Mouse (Mus musculus): Measurements from ENCODE around the gene Cradd.

The Cradd gene

GRCm38 (mm10) chr10:95332596-95332995 is 8.7 kb upstream of the Cradd start:
- no peak for DNase-seq (ENCODE audit: low spot score)

GRCm38 (mm10) chr10:95330375-95331363 is 6.7 kb upstream of the Cradd start:
- no peak for DNase-seq (ENCODE audit: low spot score)

- no peak for DNase-seq (ENCODE audit: low spot score)
Measured at GRCm38 (mm10) chr10:95329884-95330283, 6.0 kb upstream of the Cradd start.

GRCm38 (mm10) chr10:95324278-95324631 is 322 bp upstream of the Cradd start:
- no peak for DNase-seq (ENCODE audit: low spot score)

DNA sequence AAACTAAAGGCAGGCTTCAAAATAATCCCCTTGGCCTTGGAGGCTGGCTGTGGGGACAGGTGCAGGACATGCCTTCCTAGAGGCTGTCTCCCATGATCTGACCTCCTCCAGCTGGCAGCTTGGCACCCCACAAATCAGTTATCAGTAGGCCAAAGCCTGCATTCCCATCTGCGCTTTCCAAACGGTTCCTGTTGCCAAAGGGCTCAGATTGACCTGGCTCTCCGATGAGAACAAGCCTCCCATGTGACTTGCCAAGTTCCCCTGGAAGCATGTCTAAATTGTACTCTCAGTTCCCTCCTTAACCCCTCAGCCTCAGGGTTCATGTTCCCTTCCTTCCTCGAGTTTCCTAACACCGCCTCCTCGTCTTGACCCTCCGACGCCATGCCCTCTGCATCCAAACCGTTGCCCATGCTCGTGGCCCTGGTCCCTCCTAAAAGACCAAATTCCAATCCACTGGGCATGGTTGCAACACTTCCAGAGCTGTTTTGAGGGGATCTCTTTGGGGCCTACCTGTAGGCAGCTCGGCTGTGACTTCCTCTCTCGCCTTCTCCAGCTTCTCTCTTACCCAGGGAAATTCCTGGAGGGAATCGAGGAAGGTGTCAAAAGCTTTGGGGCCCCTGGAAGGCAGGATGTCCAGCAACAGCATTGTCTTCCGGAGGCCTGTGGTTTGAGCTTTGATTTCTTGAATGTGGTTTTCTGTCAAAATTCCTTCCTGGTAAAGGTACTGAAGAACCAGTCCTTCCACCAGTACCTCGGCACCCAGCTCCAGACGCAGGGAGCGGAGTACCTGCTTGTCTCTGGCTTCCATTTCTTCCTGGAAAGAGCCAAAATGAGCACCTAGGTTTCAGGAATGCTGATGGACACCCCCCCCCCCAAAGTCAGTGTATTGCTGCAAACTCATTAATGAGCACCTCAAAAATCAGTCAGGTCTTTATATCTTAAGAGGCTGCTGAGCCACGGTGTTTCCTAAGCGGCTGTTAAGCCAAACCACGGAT is 1.6 kb downstream of the Cradd start:
- no peak for DNase-seq (ENCODE audit: low spot score)

GRCm38 (mm10) chr10:95319001-95319400 is 4.9 kb downstream of the Cradd start:
- DNase-seq (ENCODE audit: low spot score) = no peak

- DNase-seq (ENCODE audit: low spot score) = no peak
Measured at GRCm38 (mm10) chr10:95318392-95318708, 5.6 kb downstream of the Cradd start.

DNA sequence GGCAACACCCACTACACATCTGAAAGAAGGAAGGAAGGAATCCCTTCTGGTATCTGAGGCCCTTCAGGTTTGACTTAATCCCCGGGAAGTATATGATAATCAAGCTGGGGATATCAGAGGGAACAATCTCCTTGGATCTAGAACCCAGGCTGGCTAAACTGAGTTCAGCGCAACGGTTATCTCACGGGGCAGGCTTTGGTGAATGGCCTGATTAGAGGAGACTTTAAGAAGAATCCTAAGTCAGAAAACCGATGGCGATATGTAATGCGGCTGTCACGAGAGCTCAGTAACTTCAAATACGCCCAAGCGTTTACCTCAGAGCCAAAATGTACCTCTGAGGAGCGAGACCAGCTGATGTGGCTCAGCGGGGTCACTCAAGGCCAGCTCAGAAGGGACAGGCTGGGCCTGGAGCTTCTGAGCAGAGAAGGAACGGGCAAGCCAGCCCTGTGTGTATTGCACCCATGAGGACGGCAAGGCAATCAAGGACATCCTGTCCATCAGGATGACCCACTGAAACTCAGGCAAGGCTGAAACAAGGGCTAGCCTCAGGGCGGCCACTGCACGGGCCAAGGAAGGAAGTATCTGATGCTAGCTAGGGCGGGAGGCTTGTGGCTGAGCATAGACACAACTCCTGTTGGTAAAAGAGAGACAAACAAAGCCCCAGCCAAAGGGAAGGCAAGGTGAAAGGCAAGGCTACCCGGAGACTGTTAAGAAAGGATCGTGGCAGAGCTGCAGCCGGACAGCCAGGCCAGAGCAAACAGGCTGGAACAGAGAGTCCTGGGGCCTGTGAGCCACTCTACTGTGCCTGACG is 6.1 kb downstream of the Cradd start:
- DNase-seq (ENCODE audit: low spot score) = no peak

DNA sequence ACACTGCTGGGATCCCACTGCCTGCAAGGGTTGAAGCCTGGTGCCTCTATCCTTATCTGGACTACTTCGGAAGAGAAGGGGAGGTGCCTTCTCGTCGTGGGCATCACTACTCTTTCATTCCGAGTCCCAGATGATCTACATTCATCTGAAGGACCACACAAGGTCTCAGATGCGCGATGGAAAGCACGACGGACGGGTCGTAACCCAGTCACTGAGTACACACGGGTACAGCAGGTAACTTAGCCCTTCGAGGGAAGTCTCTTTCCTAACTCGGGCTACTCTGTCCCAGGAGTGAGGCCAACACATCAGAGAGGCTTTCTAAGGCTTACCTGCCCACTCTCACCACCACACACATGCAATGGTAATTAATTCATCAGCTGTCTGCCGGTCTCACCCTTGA is 6.8 kb downstream of the Cradd start:
- DNase-seq (ENCODE audit: low spot score) = no peak

GRCm38 (mm10) chr10:95316675-95317074 is 7.3 kb downstream of the Cradd start:
- DNase-seq (ENCODE audit: low spot score) = no peak

GRCm38 (mm10) chr10:95315801-95316474 is 8.0 kb downstream of the Cradd start:
- no peak for DNase-seq (ENCODE audit: low spot score)

DNA sequence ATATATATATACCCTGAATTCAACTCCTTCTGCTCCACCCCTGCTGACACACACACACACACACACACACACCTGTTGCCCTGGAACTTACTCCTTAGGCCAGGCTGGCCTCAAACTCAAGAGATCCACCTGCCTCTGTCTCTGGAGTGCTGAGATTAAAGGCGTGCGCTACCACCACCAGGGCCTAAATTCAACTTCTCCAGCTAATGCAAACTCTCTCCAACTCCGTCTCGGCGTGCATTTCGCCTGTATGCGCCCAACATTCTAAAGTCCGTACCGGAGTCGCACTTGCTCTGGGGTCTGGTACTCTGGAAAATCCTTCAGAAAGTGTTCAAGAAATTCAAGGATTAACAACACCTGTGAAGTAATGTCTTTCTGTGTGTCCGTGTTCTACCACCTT is 8.6 kb downstream of the Cradd start:
- no peak for DNase-seq (ENCODE audit: low spot score)

DNA sequence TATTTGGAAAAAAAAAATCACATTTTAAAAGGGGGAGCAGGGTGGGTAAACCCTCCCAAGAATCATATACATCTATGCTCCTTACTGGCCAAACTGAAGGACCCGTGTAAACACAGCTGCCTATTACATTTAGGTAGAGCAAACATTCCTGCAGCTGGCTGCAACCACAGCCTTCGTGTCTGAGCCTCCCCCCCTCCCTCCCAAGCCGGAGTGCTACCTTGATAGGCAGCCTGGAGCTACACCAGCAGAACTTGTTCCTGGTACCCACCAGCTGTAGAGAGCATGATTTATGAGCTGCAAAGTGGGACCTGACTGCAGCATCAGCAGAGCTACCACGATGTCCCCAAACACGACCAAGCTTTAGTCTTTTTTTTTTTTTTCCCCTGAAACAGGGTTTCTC is 9.9 kb downstream of the Cradd start:
- no peak for DNase-seq (ENCODE audit: low spot score)

GRCm38 (mm10) chr10:95313524-95313923 is 10.4 kb downstream of the Cradd start:
- no peak for DNase-seq (ENCODE audit: low spot score)

DNA sequence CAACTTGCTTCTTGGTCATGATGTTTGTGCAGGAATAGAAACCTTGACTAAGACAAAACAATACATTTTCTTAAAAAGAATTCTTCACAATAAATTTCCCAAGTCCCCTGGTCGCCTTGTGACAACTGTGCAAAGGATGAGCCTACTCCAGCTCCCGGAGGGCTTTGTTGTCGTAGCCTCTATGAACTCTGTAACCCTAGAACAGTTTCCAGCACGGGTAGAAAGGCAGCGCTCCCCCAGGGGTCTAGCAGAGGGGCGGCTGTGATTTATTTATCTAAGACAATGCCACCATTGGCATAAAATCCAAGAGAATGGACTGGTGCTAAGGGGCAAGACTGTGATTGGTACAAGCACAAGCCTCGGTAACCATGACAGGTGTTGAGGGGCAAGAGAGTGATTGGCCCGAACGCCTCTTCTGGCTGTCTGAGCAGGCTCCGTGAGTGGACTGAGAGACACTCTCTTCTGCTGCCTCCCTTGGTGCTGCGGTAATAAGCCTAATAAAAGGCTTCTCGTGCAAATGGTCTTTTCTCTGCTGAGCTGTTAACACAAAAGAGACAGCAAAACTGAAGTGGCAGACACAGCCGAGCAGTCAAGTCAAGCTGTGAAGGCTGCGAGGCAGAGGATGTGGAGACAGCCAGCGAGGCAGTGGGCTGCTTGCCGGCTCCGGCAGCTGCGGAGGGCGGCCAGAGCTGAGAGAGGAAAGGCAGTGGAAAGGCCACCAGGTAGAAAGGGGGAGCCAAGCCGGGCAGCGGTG is 13.1 kb downstream of the Cradd start:
- DNase-seq (ENCODE audit: low spot score) = no peak

- DNase-seq (ENCODE audit: low spot score) = no peak
Measured at GRCm38 (mm10) chr10:95309412-95310322, 14.3 kb downstream of the Cradd start.

GRCm38 (mm10) chr10:95308991-95309390 is 14.9 kb downstream of the Cradd start:
- DNase-seq (ENCODE audit: low spot score) = no peak

GRCm38 (mm10) chr10:95307916-95308315 is 16.0 kb downstream of the Cradd start:
- no peak for DNase-seq (ENCODE audit: low spot score)

- no peak for DNase-seq (ENCODE audit: low spot score)
Measured at GRCm38 (mm10) chr10:95306824-95307552, 16.9 kb downstream of the Cradd start.

Measured in urinary bladder, postnatal 10 days (tissue).